Mouse (Mus musculus): ENCODE results near the gene Hbs1l.
A peak's percentile ranks its signal among the peaks of the same experiment; 100 is the strongest.

Gene Hbs1l

DNA sequence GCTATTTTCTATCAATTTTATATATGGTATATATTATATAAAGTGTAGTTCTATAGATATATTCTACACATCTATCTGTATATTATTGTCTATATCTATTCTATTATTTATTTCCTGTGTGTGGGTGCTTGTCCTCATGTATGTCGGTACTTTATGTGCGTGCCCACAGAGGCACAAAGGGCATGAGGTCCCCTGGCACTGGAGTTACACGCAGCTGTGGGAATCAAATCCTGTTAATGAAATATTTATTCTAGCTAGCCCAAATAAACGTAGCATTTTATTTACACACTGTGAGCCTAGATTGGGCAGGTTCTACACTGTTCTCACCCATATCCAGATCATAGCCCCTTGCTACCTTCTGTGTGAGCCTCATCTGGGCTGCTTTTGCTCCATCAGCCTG lies 63.3 kb downstream of the Hbs1l start:
- no peak for DNase-seq (ENCODE audit: low read depth)

DNA sequence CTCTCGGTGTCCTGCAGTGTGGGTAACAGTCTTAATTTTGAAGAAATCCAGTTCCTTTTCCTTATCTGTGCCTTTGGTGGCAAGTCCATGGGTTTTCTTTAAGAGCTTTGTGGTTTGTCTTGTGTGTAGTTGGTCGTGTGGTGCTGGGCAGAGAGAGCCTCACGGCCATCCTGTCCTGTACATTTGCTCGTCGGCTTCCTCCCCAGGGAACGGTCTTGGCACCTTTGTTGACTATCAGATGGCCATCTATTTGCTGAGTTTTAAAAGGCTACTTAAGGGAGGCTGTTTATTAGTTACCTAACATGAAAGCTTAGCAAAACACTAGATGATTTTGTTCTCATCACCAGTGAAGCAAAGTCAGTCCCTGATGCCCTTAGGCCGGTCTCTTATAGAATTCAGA lies 66.1 kb downstream of the Hbs1l start:
- no peak for DNase-seq (ENCODE audit: low read depth)

- no peak for DNase-seq (ENCODE audit: low read depth)
Observed at GRCm38 (mm10) chr10:21363297-21363696, 67.5 kb downstream of the Hbs1l start.

DNA sequence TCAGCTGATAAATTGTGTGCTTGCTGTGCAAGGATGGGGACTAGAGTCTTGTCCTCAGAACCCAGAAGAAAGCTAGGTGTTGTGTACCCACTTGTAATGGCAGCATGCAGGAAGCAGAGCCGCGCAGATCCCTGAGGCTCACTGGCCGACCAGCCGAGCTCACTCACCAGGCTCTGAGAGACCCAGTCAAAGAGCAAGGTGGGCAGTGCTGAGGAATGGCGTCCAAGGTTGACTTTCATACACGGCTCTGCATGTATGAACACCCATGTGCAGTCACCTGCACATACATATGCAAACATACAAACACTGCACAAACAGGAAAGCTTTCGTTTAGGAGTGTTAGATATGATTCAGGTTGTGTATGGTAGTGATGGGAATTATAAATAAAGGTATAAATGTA lies 69.2 kb downstream of the Hbs1l start:
- DNase-seq (ENCODE audit: low read depth): no peak

DNA sequence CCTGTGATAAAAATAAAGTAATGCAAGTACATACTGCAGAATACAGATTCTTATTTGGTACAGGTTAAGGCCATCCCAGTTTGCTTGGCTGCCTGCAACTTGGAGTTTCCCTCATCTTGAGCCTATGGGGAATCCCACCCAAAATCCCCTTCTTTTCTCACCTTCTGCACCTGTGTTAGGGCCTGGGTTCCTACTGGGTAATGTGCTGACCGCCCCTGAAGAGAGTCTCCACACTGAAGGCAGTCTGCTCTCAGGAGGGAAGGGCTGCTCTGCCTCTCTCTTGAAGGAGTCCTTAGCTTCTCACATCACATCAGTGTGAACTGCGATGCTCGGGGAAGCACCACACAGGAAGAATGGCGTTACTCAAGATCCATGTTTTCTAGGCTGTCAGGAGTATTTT lies 70.1 kb downstream of the Hbs1l start:
- no peak for DNase-seq (ENCODE audit: low read depth)

GRCm38 (mm10) chr10:21366471-21366870 lies 70.7 kb downstream of the Hbs1l start:
- DNase-seq (ENCODE audit: low read depth): no peak

DNA sequence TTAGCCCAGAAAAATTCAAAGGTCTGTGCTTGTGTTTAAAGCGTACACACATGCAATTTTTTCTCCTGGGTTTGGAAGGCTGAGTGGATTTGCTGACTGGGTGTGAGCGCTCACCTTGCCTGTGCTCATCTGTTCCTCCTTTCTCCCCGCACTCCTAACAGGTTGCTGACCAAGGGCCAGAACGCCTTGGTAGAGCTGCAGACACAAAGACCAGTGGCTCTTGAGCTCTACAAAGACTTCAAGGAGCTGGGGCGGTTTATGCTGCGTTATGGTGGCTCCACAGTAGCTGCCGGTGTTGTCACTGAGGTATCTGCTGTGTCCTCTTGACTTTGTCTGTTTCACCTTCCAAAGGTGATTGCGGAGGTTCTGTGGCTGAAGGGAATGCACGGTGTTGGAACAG lies 71.7 kb downstream of the Hbs1l start:
- DNase-seq (ENCODE audit: low read depth): no peak

DNA sequence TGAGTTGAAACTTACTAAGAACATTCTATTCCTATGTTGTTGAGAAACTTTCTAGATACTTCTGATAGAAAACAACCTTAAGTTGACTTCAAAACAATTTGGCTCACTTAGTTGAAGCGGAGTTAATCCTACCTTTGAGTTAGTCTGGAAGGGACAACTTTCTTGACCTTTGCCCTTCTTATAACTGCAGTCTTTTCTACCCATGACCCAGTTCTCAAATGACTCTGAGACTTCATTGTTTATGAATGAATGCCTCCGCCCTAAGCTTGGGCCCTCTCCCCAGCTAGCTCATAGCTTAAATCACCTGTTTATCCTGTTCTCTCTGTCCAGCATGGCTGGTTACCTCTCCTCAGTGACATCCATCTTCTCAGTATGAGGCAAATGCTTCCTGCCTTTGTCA lies 73.8 kb downstream of the Hbs1l start:
- DNase-seq (ENCODE audit: low read depth): no peak

- no peak for DNase-seq (ENCODE audit: low read depth)
Observed at GRCm38 (mm10) chr10:21372271-21372670, 76.5 kb downstream of the Hbs1l start.

GRCm38 (mm10) chr10:21376682-21377473 lies 81.1 kb downstream of the Hbs1l start, which contains the start of gene Aldh8a1:
Aldh8a1 (plus strand) TSS chr10:21377291.
- no peak for DNase-seq (ENCODE audit: low read depth)

DNA sequence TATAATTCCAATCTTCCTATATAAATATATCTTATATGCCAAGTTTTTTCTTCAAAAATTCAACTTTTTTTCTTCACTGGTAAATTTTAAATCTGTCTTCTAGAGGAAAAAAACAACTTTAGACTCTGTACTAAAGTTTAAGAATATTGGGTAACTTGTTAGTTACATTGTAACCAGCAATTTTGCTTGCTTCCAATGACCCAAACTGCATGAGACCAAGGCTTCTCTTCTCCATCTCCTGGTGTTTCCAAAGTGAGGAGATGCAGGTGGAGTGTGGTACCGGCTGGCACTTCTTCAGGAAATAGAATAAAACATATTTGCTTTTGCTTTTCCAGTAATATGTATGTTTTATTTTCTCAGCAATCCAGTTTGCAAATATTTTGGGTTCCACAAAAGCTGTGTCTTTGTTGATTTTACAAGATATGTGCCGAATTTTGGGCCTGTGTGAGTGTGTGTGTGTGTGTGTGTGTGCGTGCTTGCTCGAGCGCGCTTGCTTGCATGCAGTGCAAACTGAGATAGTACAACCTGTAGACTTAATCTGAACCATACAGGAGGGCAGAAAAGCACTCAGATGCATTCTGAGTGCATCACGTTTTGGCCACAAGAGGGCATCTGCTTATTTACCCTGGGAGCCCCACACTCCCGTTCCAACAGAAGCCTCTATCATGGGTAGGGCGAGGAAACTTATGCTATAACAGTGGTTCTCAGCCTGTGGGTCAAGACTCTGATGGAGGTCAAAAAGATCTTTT lies 82.6 kb downstream of the Hbs1l start:
- DNase-seq (ENCODE audit: low read depth): no peak

DNA sequence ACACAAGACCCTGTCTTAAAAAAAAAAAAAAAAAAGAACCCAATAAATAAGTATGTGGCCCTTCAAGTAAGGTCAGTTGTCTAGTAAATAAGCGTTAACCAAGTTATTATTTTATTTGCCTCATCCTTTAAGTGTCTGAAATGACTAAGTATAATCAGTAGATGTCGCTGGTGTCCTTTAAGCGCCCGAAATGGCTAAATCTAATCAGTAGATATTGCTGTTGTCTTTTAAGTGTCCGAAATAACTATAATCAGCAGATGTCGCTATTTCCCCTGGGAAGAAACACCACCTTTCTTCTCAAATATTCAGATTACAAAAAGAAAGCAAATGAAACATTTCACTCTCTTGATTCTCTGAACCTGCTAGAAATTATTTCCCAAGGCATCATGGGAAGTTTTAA lies 87.1 kb downstream of the Hbs1l start:
- peak; percentile 75 for DNase-seq (ENCODE audit: low read depth)

GRCm38 (mm10) chr10:21385111-21385663 lies 89.4 kb downstream of the Hbs1l start:
- DNase-seq (ENCODE audit: low read depth): no peak

DNA sequence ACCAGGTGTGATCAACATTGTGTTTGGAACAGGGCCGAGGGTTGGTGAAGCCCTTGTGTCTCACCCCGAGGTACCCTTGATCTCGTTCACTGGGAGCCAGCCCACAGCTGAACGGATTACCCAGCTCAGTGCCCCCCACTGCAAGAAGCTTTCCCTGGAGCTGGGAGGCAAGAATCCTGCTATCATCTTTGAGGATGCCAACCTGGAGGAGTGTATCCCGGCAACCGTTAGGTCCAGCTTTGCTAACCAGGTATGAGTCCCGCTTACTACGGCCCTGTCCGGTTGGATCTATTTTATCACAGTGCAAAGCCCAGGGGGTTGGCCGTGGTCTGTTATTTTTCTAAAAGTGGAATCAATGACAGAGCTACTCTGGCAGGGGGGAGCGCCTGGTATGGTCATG lies 93.3 kb downstream of the Hbs1l start:
- no peak for DNase-seq (ENCODE audit: low read depth)

GRCm38 (mm10) chr10:21390440-21390839 lies 94.7 kb downstream of the Hbs1l start:
- DNase-seq (ENCODE audit: low read depth): no peak

GRCm38 (mm10) chr10:21391286-21391685 lies 95.5 kb downstream of the Hbs1l start:
- DNase-seq (ENCODE audit: low read depth): no peak

GRCm38 (mm10) chr10:21393390-21393789 lies 97.6 kb downstream of the Hbs1l start:
- no peak for DNase-seq (ENCODE audit: low read depth)

GRCm38 (mm10) chr10:21395426-21396139 lies 99.8 kb downstream of the Hbs1l start:
- no peak for DNase-seq (ENCODE audit: low read depth)

- peak; percentile 54 for DNase-seq (ENCODE audit: low read depth)
Observed at GRCm38 (mm10) chr10:21398873-21399425, 103.2 kb downstream of the Hbs1l start.

DNA sequence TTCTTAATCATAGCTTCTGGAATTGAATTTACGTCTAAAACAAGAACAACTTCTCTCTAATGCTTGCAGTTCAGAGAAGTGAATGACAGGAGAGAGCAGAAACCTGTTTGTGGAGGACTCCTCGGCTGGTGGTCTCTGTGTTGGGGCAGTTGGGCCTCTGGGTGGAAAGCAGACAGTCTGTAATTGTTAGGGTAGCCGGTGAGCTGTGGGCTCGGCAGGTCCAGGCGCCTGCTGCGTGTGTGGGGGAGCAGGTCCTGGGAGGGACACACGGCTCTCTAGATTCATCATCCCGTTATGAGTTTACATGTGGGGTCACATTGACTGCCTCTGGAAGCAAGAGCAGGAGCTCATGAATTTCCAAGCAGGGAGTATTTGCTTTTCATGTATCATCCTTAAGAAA lies 103.8 kb downstream of the Hbs1l start:
- no peak for DNase-seq (ENCODE audit: low read depth)

DNA sequence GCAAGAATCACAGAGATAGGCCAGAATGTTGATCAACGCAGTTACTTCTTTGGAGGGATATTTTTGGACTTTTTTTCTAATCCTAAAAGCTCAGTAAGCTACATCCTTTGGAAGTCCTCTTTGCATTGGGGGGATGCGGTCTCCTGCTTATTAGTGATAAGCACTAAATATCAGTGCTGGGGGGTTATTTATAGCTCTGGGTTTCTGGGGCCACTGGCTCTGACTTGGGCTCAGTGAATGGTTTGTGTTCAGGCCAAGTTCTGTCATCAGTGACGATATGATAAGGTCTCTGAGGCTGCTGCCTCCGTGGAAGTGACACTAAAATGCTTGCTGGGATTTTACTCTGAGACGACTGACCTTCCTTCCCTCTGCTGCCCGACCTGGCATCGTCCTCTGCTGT lies 104.3 kb downstream of the Hbs1l start:
- no peak for DNase-seq (ENCODE audit: low read depth)

DNA sequence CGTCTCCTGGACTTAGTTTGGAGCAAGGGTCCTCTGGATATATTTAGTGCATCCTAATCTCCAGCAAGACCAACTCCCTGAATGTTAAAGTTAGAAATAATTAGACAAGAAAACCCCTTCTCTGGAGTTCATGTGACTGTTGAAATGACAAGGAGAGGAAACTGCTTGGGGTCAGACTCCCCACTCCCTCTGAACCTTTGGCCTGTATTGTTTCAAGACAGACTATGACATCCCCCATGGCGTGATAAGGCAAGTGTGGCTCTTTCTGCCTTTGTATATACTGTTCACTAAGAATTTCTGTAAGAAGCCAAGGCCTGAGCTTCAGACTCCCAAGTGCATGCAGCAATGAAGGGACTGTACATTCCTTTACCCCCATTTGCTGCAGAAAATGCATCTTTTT lies 104.7 kb downstream of the Hbs1l start:
- DNase-seq (ENCODE audit: low read depth): no peak
